Mouse (Mus musculus) megakaryocyte progenitor cell, adult 5-6 weeks (primary cell): ENCODE results near the gene Ezh1. TPM values are rescaled to one million over a fixed set of nuclear protein-coding genes. Genes with fewer than 3 reads are reported as not detected.
A peak's percentile ranks its signal among the peaks of the same experiment; 100 is the strongest.

Source experiments
- ATAC-seq: replicated peaks from 2 replicates; pipeline ENCODE4 v1.8.0; 2016; ENCODE audit warnings: mild to moderate bottlenecking, moderate TSS enrichment, inconsistent platforms; ENCODE audit not compliant: poor library complexity
- total RNA-seq, 2 experiments: library from RNA; stranded (forward) in 1 of 2; stranded (reverse) in 1 of 2; fragments of 157-497, 149-512 nt in 1 of 2; fragments of 200-1000 nt in 1 of 2; gene quantifications; 2 replicates each; pipeline versions ENCODE4 v1.2.3 to v1.2.4; 2015 to 2017

Ezh1 gene
- total RNA-seq, 2 experiments from 2014 or later: 13.2 to 15.8 TPM

DNA sequence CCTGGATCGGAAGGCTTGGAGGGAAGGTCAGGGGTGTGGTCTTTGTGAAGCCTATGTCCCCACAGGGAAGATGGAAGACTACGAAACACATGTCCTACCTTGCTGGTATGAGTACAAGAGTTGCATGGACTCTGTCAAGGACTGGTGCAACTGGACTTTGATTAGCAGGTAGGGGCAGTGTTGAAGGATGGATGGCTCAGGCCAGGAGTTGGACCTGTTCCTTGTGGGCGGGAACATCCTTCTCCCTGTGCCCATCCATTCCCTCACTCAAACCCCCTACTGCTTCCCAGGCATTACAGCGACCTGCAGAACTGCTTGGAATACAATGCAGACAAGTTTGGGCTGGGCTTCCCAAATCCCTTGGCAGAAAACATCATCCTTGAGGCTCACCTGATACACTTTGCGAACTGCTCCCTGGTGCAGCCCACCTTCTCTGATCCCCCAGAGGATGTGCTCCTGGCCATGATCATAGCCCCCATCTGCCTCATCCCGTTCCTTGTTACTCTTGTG is 21.3 kb upstream of the Ezh1 start:
- ATAC-seq: no peak

DNA sequence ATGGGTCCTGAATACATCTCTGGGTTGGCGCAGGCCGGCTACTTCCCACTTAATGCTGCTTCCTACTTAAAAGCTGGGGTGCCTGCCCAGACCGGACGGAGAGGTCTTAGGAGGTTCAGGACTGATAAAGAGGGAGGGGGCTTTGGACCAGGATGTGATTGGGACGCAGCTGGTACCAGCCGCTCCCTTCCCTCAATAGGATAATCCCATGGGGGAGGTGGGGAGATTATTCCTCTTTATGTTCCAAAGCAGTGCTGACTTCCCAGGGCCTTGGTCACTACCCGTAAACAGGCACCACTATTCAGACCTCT is 20.4 kb upstream of the Ezh1 start:
- ATAC-seq: peak; percentile 15; the same call in 1 of the 2 replicates

DNA sequence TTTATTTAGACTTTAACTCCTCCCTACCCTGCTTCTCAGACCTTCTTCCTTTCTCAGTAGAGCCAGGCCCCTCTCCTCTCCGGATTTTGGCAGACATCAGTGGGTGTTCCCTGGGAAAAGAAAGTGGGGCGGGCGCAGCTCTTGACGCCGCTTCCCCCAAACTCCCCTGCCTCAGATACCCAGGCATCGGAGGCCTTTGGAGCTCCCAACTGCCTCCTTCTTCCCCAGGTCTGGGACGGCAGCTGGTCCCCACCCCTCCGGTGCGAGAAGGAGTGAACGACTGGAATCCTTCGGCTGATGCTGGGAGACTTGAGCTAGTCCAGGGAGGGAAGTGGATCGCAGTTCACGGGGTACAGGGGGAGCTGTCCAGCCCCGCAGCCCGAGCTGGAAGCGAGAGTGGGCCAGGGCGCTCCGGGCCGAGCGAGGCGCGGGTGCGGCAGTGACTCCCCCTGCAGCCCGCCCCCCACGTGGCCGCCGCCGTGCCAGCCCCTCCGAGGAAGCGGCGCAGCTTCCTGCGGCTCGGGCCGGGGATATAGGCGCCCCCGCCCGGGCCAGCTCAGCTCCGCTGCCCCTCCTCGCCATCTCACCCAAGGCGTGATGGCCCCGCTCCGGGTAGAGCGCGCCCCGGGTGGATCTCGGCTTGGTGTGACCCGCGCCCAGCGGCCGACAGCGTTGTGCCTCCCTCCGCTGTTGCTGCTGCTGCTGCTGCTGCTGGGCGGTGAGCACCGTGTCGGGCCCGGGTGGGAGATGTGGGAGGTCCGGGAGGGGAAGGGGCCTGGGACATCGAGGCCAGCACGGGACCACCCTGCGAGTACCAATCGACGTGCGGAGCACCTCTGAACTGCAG is 19.8 kb upstream of the Ezh1 start, which contains the start of gene Ramp2:
Ramp2 (plus strand) TSS at position 174 of the 847 bp plus-strand sequence.
- ATAC-seq: peak; percentile 55

DNA sequence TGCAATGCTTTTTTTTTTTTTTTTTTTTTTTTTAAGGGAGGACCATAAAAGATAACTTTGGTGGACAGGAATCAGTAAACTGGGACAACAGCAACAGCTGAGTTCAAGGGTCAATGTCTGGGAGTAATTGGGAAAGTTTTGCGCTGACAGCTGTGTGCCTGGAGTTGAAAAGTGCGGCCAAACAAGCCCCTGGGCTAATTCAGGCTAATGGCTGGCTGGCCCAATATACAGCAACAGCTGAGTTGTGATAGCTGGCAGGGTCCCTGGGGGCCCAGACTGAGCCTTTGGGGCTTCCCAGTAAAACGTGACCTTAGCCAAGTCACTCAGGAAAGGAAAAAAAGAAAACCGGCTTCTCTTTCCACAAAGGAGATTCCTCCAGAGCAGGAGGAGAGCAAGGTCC is 18.8 kb upstream of the Ezh1 start:
- ATAC-seq: no peak

DNA sequence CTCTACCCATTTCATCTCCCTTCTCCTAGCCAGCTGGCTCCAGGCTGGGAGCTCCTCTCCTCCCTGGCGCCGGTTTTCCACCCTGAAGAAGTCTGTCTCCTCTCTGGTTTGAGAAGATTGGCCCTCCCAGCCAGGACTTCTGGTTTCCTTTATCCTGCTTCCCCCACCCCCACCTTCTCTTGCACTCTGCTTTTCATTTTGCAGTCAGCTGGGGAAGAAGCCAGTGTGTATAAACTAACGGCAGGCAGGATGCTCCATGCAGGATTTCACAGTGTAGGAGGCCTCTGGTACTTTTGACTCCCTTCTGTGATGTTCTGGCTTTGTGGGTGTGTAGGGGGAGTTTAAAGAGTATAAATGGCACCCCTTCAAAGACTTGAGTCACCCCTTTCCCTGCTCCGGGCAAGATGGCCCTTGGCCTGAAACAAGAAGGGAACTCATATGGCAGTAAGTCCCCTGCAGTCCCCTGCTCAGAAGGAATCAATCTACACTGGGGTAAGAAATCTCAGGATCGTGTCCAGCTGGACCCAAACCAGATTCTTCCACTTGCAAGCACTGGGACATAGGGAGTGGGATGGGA is 11.9 kb upstream of the Ezh1 start:
- no peak for ATAC-seq

DNA sequence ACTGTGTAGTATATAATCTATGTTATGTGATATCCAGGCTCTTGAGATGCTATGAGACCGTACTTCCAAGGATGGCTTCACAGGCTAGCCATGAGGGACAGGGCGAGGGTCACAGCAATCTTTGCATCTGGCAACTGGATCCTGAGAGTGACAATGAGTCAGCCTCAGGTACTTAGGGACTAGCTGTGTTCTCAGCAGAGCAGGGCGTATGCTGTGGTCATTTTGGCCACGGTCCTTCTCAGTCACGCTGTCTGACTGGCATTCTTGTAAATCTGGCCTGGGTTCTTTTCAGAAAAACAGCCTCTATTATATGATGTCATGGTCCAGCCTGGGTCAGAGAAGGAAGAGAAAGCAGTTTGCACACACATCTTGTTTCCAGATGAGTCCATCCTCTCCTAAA is 10.5 kb upstream of the Ezh1 start:
- no peak for ATAC-seq

DNA sequence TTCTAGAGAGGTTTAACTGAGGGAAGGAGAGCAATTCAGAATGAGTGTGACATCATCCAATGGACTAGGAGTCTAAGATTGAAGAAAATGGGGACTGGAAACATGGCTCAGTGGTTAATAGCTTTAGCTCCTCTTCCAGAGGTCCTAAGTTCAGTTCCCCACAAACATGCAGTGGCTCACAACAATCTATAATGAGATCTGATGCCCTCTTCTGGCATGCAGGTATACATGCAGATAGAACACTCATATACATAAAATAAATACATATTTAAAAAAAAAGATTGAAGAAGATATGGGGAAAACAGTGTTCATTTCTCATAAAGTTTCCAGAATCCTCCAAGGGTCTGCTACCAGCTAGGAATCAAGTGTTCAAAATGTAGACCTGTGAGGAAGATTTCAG is 9.2 kb upstream of the Ezh1 start:
- ATAC-seq: no peak

DNA sequence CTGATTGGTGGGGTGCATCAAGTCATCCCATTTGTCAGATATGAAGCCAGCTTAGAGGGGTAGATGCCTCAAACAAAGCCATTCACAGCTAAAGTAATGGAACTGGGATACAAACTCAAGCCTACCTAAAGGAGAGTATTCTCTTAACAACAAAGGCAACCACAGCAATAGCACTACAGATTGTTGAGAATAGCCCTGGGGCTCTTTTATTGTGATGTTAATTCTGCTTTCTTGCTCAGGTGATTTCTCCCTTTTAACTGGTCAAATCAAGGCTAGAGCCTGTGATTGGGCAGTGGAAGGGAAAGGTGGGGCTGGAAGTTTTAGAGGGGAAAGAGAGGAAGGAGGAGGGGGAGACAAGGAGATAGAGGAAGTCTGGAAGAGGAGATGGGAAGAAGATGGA is 7.9 kb upstream of the Ezh1 start:
- no peak for ATAC-seq

DNA sequence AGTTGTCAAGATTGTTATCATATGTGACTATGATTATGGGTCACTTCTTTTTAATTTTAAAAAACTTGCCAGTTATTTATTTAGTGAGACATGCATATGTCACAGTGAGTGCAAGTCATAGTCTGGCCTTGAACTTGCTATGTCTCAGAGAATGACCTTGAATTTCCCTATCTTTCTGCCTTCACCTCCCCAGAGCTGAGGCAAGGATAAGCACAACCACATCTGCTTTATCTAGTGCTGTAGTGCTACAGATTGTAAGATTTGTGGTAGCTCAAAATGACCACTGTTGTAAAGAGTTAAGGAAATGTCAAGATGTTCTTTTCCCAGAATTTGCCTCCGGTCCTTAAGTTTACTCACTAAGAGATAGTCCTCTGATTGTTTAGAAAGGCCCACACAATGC is 7.0 kb upstream of the Ezh1 start:
- no peak for ATAC-seq

DNA sequence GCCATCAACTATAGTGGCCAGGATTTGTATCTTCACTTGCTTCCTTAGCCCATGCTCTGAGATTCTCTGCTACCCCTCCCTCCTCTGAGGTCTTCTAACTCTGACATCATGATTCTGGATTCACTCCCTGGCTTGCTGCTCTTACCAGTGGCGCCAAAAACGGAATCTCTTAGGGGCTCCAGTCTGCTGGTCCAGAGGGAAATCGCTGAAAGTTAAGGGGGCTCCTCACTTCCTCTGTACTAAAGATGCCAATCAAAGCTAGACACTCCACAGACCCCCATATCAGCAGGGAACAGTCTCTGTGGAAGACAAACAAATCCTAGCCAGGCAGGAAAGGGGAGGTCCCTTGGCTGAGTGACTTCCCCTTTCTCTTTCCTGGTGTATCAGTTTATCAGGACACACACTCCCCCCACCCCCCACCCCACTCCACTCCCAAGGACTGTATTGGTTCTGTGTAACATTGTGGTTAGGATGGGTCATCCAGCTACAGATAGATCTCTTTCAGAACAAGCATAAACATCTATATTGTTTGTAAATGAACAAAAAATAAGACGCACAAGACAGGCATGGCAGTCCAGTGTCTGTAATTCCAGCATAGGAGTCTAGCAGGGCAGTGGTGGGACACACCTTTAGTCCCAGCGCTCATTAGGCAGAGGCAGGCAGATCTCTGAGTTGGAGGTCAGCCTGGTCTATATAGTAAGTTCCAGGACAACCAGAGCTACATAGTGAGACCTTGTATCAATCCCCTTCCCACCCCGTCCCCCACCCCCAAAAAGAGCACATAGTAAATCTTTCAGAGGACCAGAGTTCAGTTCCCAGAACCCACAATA is 6.0 kb upstream of the Ezh1 start:
- peak; percentile 81 for ATAC-seq

DNA sequence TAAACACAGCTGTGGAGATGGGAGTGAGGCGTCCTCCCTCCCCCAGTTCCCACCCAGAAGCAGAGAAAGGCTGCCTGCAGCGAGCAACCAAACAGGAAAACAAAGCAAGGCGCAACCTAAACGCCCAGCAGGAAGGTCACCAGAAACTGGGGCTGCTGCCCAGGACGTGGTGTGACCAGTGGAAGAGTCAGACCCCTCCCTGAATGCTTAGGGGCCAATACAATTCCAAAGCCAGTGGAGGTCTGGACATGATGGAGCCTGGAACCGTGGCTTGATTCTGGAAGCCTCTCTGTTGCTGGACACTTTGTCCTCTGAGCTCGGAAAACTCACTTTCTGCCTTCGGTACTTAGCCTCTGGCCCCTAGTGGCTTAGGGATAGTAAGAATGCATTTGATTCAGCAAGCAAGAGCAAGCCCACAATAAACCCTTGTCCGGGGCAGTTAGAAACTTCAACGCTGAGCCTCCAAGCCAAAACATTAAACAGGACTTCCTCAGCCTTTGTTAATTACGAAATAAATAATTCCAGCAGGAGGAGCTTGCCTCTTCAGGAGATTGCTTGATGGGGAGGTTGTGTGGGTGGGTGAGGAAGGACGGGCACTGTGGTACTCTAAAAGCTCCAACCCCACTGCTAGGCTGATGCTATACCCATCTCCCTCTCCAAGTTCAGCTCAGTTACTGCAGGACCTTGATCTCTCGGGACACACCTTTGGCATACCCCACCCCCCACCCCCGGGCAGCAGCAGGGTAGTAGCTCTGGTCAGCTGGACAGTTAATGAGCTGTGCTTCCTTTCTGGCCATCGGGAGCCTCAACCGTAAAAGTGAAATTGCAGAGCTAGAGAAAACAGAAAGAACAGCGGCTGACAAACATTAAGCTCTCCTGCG is 5.0 kb upstream of the Ezh1 start:
- no peak for ATAC-seq

DNA sequence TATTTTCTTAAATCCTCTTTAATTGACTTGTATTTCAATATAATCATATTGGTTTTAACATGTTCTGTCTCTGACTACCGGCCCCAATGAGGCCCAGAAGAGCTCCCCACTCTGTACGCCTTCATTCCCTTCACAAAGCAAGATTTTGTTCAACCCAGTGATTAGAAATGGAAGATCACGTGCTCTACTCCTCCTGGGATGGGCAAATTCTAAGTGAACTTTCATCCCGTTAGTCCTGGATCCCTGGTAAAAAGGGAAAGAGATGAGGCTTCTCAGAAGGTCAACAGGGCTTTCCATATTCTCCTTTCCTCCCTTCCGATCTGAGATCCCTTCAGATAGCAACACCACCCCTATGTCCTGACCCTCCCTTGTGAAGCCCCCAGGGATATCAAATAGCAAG is 4.3 kb upstream of the Ezh1 start:
- no peak for ATAC-seq

DNA sequence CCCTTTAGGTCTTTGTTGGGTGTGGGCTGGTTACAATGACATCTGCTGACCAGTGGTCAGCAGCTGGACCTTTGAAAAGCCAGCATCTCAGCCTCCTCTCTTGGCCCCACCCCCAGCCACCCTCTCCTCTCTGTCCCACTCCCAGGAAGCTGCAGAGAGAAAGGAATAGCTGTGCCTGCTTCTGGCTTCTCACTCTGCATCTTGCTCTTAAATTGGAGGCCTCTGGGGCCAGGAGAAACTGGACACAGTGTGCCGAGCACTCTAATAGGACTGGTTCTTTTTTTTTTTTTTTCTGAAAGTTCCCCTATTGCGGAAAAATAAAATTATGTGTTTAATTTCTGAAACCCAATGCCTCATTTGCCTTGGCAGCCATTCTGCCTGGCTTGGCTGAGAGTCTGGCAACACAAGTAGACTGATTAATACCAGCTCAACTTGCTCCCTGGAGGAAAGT is 3.8 kb upstream of the Ezh1 start:
- ATAC-seq: no peak

DNA sequence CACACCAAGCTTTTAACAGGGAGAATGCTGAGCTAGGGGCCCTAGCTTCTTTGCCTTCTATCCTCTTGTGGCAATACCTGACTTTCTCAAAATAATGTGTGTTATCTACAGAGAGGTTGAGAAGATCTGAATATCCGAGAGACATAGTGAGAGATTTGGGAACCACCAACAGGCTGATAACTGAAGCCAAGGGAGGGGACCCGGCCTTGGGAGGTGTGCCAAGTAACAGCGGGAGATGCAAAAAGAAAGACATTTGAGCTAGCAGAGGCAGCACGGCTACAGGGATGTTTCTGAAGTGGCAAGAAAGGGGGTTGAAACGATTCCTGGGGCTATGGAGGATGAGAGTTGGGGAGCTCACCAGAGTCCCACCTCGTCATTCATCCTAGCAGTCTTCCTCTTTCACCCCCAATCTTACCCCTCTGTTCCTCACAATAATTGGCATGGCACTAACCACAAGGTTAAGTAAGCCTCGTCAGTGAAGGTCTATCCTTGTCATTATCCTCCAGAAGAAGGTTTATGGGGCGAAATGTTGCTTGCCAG is 3.2 kb upstream of the Ezh1 start:
- ATAC-seq: no peak

DNA sequence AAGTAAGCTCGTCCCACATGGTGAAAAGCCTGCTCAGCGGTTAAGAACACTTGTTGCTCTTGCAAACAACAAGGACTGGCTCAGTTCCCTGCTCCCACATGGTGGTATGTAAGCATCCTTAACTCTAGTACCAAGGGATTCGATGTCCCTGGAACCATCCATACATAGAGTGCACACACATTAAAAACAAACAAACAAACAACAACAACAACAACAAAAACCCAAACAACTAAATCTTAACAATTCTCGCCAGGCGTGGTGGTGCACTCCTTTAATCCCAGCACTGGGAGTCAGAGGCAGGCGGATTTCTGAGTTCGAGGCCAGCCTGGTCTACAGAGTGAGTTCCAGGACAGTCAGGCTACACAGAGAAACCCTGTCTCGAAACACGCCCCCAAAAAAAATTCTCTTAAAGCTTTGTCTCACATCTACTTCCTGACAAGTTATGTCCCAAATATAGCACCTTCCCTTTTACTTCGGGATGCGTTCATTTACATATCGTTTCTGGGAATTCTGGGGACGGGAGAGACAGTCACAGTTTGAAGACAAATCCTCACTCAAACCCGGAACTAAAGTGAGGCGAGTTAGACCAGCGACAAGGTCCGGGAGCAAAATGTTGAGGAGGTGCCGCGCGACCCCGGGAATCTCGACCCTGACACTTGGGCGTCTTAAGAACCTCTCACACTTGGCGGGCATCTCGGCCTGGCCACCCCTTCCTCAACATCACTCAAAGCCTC is 765 bp downstream of the Ezh1 start:
- no peak for ATAC-seq

DNA sequence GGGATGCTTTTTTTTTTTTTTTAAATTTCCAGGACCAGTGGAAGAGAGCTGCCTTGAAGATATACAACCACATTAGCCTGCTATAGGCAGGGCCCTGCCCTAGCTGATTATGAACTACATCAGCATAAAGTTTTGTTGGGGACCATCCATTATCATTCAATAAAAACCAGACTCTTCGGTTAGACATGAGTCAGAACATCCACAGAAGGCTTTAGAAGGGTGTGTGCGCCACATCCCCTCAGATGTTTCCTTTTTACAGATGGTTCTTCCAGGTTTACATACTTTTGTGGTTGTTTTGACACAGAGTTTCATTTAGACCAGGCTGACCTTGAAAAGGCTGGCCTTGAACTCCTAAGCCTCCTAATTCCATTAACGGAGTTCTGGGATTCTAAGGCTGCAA is 1.9 kb downstream of the Ezh1 start:
- no peak for ATAC-seq

DNA sequence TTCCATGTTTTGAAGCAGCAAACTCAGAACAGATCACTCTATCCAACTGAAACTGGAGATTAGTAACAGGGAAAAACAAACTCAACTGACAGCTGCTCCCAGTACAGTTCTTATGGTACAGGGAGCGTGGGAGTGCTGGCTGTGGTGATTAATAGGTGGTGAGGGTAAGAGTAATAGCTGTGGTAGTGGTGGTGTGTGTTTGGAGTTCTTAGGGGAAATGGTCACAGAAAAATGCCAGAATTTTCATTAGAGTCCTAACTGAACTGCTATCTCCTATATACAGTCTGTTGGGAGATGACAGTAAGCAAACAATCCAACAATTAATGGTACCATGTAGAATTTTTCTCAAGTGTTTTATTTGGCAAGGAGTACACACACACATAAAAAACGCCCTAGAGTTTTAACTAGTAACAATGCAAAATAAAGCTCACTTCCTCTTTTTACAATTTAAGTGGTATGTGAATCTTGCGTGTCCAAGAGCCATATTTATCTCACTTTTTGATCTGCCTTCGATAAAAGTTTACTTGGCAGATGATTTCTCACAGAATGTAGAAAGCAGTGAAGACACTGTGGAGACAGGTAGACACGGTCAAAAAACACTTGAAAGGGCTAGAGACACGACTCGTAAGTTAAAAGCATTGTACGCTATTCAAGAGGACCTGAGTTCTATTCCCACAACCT is 4.8 kb downstream of the Ezh1 start:
- ATAC-seq: no peak

DNA sequence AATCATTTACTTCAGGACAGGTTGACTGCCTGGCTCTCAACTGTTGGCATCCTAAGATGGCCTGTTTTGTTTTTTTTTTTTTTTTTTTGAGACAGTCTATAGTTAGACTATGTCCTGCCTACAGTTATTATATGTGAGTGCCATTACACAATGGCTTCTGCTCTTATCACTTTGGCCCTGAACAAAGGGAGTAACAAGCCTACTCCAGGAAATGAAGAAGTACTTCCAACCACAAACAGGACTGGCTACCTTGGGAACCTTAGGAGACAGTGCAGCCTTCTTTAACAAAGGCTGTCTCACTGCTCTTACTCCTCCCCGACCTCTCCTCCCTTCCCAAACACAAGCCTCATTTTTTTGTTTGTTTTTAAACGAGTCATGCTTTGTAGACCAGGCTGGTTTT is 5.4 kb downstream of the Ezh1 start:
- no peak for ATAC-seq

DNA sequence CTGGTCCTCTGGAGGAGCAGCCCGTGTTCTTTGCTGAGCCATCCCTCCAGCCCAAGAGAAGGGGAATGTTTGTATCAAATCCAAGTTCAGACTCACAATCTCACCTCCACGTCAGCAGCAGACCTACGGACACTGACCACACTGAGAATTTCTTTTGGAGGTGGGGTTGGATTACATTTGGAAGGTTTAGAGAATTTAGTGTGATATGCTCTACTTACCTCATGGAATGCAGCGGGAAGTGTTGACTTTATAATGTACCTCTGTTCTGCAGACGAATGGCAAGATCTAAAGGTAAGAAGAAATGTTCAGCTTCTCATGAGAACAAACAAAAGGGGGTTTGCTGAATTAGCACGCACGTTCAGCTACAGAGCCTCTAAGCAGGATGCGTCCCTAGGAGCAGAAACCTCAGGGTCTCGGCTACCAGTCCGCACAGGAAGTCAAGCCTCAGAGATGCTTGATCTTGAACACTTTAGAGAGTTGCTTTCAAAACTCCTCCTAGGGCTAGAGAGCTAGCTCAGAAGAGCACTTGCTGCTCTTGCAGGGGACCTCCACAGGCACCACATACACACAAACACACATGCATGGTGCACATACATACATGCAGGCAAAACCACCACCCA is 7.7 kb downstream of the Ezh1 start:
- no peak for ATAC-seq
